Mouse (Mus musculus) cerebellum, adult 8-10 months (tissue): ENCODE results near the gene Zcchc8.

Experiments used
- DNase-seq: peaks from one replicate; pipeline ENCODE4 v3.0.0; 2022

The Zcchc8 gene

DNA sequence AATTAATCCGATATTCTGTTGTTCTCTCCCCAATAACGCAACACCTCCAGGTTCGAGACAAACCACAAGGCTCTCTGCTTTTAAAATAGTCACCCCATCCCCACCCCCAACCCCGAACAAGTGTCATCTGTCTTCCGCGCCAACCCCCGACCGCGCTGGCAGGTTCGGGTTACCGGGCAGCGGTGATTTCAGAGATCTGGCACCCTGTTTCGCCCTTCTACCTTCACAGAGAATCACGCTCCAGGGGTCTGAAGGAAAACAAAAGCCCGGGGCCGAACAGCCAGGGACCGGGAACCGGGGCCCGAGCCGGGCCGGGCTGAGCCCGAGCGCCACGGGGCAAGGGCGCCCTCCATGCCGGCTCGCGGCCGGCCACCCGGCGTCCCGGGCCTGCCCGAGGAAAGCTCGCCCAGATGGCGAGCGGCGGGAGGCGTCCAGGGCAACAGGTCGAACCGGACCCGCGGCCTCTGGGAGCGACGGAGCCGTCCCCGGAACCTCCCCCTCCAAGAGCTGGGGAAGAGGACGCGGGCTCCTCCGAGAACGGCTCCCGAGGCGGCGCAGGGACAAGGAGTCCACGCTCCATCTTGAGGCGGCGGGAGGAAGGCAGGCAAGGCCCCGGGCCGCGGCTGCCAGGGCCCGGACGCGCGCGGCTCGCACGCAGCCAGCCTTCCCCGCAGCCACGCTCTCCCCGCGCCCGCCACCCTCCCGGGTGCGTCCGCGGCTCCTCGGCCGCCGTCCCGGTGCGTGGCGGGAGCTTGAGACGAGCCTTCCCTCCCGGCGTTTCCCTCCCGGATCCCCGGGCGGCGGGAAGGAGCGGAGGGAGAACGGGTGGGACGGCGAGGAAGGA lies 37.3 kb downstream of the Zcchc8 start:
- peak; percentile 72 for DNase-seq

DNA sequence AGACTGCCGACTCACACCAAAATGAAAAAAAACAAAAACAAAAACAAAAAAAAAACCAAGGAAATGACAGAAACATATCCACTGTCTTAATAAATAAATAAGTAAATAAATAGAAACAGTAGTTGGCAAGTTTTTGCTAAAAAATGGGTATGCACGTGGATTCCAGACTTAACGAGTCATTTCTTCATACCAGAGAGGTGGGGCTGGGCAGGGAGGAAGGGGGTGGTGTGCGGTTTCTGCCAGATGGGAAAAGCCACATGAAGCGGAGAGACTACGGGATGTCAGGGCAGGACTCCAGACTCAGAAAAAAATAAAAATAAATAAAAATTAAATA lies 37.9 kb downstream of the Zcchc8 start:
- DNase-seq: peak; percentile 55

DNA sequence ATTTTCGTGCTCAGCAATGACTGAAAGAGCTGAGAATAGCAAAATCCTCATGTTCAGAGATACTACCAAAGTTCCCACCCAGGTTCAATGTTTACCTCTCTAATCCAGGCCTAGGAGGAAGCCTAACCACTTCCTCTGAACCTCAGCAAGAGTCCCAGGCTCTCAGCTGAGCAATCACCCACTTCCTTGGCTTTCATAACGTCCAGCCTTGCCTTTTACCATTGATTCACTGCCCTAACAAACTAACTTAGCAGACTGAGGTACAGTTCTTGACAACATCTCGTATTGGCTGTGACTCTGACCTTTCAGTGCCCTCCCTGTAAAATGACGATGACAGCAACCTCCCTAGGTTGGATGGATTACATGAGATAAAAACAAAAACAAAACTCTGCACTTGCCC lies 38.5 kb downstream of the Zcchc8 start:
- no peak for DNase-seq

DNA sequence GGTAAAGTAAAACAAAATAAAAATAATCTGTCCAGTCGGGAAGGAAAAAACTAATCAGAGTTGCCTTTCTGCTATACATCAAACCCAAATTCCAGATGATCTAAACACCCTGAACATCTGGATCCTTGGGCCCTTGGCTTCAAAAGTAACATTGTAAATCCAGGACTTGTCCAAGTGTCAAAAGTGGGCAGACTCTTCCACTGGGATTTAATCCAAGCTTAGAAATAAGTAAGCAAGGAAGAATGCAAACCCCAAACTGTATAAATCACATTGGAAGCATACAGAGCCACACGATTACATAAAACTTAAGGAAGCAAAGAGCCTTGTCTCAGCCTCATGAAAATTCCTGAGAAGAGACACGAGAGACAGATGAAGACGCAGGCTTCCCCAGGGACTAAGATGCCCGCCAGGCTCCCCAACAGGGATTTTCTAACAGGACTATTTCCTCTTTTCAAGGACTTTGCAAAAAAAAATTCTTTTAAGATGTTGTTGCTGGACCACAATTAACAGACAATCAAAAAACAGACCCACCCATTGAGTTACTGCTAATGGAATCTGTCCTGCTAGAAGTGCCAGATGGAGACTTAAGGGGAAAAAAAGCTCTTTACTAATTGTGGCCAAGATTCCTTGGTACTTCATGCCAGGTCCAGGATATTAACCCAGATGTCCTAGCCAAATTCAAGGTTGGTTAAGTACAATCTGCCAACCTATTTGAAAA lies 41.2 kb downstream of the Zcchc8 start:
- peak; percentile 57 for DNase-seq

DNA sequence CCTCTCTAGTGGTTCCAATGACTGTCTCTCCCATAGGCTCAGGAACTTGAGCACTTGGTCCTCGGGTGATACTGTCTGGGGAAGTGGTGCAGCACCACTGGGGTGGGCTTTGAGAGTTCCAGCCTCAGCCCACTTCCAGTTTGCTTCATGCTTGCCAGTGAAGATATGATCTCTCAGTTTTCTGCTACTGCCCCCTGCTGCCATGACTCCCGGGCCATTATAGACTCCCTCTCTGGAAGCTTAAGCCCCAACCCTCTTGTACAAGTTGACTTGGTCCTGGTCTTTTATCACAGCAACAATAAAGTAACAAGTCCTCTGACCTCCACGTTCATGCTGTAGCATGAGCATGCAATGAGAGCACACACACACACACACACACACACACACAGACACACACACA lies 41.8 kb downstream of the Zcchc8 start:
- DNase-seq: no peak

DNA sequence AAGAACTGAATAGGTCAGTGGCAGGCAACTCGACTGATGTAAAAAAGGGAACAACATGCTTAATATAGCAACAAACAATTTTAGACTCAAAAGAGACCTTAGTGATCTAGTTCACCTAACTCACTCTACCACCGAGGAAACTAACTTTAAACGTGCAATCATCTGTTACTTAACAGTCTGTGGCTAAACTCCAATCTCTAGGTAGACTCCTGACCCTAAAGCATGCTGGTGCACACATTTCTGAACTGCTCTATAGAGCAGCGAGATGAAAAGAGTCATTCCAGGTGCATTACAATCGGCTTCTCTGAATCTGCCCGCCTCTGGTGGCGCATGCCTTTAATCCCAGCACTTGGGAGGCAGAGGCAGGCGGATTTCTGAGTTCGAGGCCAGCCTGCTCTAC lies 45.2 kb downstream of the Zcchc8 start:
- DNase-seq: no peak

DNA sequence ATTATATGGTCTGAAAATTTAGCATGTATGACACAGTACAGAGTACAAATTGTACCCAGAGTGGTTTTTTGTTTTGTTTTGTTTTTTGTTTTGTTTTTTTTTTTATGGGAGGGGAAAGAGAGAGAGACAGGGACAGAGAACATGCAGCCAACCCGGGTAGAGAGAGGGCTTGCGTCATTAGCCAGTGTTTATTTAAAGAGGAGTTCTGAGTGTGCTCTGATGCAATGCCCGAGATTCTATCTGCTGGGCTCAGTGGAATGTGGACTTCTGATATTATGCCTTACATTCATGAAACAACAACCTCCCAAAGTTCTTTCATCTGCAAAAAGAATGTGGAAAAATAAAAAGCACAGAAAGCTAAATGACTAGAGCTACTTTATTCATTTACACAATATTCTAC lies 45.7 kb downstream of the Zcchc8 start:
- DNase-seq: no peak

DNA sequence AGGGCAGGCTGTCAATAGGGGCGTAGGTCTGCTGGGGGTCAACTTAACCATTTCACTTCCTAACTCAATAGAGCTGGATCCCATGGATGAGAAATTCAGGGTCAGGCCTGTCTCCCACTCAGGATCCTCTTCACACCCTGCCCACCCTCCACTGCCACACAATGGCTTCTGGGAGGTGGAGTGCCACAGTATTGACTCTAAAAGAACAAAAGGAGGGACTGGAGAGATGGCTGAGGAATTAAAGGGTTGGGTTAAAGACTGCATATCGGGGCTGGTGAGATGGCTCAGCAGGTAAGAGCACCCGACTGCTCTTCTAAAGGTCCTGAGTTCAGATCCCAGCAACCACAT lies 49.5 kb downstream of the Zcchc8 start:
- no peak for DNase-seq

DNA sequence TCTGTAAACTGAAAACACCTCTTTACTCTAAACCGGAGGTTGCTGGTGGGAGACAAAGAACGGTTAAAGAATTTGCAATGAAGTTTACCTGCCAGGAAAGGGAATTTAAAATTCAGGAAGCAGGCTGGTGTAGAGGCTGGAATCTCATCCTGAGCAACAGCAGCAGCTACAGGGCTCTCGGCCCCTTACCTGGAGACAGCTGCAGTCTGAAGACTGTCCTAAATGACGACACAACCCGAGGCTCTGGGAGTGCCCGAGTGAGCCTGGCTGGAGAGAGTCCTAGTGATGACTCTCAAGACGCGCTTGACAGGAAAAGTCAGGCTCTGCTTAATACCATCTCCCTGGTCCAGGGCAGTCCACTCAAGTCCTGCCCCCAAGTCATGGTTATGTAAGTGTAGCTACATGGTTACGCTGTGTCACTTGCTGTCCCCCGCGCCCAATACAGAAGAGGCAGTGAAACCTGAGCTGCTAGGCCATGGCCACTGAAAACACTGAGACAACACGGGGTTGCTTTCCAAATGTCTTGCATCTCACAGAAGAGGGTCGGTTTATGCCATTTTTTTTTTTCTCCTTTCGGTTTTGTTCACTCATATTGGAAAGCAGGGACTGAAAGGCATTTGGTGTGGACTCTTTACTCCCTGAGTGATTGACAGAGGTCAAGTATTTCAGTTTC lies 50.0 kb downstream of the Zcchc8 start:
- no peak for DNase-seq

DNA sequence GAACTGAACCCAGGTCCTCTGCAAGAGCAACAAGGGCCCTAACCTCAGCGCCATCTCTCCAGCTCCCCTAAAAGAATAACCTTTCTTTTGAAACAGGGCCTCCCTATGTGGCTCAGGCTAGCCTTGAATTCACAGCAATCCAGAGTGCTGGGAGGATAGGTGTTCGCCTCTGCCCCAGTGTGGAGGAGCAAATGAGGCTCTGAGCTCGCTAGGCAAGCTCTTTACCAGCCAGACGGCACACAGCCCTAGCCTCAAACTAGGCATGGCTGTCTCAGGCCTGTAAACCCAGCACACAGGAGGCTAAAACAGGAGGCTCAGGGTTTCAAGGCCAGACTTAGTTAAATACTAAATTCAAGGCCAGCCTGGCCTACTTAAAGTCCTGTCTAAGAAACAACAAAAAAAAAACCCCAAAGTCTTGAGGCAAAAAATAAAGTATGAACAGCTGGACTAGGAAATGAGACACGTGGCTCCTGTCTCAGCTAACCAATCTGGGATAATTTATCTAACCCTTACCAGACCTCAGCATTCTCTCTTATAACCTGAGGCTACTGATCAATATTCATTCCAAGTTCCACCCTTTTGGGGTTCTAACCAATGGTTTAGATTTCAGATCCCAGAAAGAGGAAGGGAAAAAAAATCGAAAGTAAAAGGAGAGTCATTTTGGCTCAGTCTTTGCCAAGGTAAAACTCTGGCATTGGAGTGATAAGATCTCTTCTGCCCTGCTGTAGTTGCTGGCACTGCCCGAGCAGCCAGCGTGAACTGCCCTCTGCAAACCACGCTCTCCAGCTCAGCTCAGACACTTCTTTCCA lies 50.7 kb downstream of the Zcchc8 start:
- no peak for DNase-seq

DNA sequence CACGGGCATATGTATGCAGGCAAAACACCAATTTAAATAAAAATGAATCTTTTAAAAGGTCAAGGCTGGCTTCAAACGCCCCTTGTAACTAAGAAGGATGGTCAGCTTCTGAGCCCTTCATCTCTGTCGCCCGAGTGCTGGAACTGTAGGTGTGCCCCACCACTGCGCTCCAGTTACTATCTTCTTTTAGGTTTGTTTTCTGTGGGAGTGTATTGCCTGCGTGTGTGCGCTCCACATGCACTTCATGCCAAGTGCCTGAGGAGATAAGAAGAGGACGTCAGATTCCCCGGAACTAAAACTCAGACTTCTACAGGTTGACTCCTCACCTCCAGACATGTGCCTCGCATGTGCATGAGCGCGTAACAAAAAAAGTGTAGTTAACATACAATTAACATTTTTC lies 53.0 kb downstream of the Zcchc8 start:
- DNase-seq: no peak

DNA sequence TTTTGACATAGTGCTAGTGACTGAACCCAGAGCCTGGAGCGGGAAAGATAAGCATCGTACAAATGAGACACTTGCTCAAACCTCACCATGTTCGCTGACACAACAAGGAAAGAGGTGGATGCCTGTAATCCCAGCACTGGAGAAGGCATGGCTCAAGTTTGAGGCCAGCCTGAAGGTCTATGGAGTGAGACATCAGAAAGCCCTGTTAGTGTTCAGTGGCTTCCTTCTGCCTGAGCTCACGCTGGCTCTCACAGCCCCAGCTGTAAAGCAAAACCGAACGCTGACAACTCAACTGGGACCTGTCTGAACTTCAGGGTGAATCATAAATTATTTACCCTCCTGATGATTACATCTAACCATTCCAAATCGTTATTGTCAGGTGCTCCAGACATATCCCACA lies 54.9 kb downstream of the Zcchc8 start:
- DNase-seq: no peak

DNA sequence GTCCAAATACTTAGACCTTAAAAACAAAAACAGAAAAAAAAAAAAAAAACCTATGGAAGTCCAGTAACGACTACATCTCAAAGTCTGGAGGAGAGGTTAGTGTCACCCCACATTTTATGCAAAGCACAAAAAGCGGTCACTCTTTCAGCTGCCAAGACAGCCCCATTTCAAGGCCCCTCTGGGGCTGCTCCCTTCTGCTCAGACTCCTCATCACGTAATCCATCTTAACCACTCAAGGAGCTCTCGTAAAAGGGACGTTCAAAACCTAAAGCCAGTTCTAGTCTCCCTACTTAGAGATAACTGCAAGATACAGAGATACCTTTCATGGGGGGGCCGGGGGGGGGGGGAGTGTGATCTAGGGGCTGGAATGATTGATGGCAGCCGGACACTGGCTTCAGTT lies 56.6 kb downstream of the Zcchc8 start:
- DNase-seq: no peak

DNA sequence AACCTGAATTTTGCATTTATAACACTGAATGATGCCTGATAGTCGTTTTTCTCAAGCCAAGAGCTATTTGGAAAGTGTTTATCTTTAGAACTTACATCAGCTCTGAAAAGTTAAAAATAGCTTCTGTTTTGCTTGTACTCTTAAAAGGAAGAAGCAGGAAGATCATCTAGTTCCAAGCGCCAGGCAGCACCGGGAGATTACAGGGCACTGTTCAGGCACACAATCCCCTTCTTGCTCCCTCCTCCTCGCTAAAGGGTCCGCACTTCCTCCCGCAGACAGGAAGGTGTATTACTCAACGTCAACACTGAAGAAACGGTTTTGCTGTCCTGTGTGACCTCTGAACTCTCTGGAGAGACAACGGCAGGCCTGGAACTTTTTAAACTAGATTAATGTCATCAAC lies 58.8 kb downstream of the Zcchc8 start:
- no peak for DNase-seq

DNA sequence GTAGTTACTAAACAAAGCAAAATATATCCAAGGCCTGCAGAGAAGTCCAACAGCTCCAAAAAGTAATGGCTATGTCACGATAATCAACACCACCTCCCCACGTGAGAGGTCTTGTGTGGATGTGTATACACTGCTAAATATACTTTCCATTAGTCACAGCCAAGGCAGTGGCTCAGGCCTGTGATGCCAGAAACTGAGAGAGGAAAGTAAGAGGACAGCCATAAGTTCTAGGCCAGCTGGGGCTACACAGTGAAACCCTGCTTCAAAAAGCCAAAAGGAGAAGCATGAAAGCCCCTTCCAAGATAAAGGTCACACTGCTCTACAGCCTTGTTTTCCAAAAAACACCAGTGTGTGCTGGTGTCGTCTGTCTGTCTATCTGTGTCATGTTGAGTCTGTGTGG lies 59.3 kb downstream of the Zcchc8 start:
- DNase-seq: no peak

DNA sequence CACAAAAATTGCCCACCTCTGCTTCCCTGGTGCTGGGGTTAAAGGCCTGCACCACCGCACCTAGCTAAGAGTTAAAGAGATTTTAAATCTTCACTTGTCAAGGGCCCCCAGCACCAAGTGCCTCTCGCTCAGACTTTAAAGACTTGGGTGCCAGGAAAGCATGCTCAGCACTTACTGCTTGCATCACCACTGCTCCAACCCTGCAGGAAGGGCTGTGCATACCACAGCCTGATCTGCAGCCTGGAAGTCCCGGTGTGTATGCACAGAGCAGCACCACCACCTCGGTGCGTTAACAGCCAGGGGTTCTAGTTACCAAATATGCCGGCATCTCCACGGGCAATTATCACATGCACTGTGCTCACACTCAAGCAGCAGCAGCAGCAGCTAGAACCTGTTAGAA lies 63.2 kb downstream of the Zcchc8 start:
- no peak for DNase-seq

DNA sequence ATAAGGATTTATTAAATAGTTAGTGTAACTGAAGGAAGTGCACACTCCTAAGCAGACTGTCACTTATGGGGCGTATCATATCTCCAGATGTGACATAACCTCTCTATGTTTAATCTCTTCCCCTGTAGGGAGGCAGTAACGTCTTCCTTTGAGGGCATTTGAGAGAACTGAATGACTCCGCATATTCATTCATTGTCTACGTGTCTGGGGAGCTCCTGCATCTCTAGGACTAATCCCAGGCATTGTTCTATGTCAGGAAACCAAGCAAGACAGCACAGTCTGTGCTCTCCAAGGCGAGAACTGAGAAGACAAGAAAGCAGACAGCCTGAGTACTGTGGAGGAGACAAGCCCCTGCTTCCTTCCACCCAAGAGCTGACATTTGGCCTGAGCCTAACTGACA lies 66.0 kb downstream of the Zcchc8 start:
- no peak for DNase-seq

DNA sequence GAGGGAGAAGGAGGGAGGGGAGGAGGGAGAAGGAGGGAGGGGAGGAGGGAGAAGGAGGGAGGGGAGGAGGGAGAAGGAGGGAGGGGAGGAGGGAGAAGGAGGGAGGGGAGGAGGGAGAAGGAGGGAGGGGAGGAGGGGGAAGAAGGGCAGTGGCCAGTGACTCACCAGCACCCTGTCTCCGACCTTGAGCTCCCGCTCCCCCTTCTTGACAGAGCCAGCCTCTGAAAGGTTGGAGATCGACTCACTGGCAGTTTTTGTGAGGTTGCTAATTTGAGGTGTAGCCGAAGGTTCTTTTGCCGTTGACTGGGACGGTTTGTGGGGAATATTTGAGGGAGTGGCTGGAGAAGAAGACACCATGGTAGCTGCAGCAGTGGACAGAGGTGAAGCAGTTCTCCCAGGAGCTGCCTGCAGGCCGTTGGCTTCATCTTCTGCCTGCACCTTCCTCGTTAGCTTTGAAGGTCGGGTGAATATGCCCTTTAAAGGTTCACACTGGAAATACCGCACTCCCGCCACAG lies 67.6 kb downstream of the Zcchc8 start:
- no peak for DNase-seq

DNA sequence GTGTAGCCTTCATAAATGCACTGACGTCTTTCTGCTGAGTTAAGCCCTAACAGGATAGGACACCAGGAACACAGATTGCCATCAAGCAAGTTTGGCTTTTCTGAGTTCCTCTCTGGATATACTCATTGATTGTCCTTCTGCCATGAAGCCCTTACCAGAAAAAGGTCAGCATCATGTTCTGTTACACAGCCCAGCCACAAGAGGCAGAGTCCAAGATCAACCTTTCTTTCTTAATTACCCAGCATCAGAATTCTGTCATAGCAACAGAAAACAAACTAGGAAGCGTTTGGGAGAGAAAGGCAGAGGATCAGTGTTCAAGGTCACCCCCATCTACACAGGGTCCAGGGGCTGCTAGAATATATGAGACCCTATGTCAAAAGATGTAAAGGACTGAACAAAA lies 70.1 kb downstream of the Zcchc8 start:
- no peak for DNase-seq
